Mouse (Mus musculus) adrenal gland (tissue): ENCODE data around the gene Arhgap15.

Experiments
- intact Hi-C: fragments of 180-260 bp; cut with DNase I; formaldehyde crosslinking; loops from one replicate; pipeline ENCODE4 v1.15.1; 2025

Gene Arhgap15

GRCm38 (mm10) chr2:43782157-43782556 is 33.5 kb downstream of the Arhgap15 start:
- intact Hi-C loops, result no loop called here

DNA sequence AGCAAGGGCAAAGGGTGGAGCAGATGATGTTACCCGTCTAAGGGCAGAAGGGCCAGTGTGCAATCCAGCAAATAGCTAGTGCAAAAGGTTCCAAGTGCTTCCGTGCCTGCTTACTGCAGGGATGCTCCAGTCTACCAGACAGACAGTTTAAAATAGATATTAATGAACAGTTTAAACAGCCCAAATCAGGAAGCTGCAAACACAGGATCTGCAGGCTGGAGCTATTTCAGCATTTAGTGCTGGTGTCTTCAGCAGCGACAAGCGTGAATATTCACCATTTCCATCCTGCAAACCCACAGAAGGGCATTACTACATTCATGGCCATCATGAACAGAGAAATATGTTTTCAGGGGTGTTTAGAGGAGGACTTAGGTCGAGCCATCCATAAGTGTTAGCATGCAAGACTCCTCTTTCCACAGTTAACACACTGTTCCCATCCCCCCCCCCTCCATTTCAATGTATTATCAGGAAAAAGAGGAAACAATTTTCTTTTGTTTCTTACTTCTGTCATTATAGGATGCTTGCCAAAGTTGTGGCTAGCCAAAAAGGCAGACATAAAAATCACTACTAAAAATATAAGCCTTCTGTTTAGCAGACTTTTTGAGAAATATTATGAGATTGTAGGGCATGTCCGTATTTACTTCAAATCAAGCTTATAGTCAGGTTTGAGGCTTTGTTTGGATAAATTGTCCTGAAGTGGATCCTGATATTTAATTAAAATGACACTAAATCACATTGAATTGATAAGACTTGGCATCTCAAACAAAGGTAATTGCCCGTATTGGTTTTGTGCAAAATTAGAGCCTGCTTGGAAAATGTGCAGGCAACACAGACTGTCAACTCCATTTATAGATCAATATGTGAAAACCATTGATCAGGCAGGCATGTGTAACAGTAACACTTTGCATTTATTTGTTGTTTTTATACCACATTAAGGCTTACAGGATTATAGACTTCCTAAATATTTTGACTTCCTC is 35.4 kb downstream of the Arhgap15 start:
- intact Hi-C loops, result no loop called here

DNA sequence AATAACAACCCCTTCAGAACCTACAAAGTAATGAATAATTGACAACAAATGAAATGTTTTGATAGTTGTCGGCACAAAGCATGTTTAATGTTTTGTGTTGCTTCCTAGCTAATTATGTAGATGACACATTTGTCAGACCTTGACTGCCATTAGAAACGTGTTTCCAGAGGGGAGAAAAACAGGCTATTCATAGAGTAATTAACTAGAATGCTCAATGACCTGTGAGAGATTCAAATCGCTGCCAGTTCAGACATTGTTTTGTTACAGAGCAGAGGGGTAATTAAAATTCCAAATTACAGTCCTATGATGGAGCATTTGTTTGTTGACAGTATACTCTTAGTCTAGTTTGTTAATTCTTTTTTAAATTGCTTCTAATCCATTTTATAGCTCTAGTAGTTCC is 37.5 kb downstream of the Arhgap15 start:
- intact Hi-C loops, result loop anchor here (5.0 kb wide), 1 partner anchor 116 kb away; no protein-coding TSS in a partner anchor

DNA sequence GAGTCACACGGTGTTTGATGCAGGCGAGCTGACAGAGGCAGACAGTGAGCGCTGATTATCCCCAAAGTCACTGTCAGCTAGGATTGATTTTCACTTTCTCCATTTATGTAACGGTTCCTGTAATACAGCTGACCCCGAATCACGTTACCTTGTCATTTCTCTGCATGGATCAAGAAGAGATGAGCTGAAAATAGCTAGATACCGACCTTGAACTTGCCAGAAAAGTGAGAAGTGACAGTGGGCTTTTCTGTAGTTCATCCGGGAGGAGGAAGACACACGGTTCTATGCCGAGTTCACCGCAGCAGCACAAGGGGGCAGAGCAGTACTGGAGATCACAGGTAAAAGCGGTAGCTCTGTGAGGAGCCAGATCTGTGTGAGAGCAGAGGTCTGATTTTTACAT is 38.5 kb downstream of the Arhgap15 start:
- intact Hi-C loops, result loop anchor here (5.0 kb wide), 1 partner anchor 115 kb away; no protein-coding TSS in a partner anchor

GRCm38 (mm10) chr2:43788484-43788883 is 39.9 kb downstream of the Arhgap15 start:
- intact Hi-C loops, result loop anchor here (5.0 kb wide), 1 partner anchor 114 kb away; no protein-coding TSS in a partner anchor

- intact Hi-C loops, result loop anchor here (5.0 kb wide), 1 partner anchor 47 kb away; no protein-coding TSS in a partner anchor
Observed at GRCm38 (mm10) chr2:43790049-43790693, 41.5 kb downstream of the Arhgap15 start.

- intact Hi-C loops, result loop anchor here (5.0 kb wide), 1 partner anchor 46 kb away; no protein-coding TSS in a partner anchor
Observed at GRCm38 (mm10) chr2:43791575-43791974, 43.0 kb downstream of the Arhgap15 start.

DNA sequence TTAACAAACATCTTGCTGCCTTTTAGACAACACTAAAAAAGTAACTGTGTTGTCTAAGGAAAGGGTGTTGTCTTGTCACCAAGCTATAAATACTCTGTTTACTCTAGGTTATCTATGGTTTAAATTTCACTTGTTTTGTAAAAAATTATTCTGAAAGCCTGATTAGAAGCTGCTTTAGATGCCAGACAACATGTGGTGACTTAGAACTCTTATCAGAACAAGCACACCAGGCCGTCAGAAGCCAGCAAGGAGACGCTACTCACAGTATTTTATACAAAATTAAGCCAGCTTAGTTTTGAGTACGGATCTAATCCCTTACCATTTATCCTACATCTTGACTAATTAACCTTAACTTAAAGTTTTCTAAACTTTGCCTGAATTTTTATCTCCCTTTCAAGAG is 44.5 kb downstream of the Arhgap15 start:
- intact Hi-C loops, result loop anchor here (5.0 kb wide), 1 partner anchor 44 kb away; no protein-coding TSS in a partner anchor

GRCm38 (mm10) chr2:43794700-43795099 is 46.1 kb downstream of the Arhgap15 start:
- intact Hi-C loops, result loop anchor here (5.0 kb wide), 1 partner anchor 43 kb away; no protein-coding TSS in a partner anchor

- intact Hi-C loops, result no loop called here
Observed at GRCm38 (mm10) chr2:43796448-43796847, 47.8 kb downstream of the Arhgap15 start.

DNA sequence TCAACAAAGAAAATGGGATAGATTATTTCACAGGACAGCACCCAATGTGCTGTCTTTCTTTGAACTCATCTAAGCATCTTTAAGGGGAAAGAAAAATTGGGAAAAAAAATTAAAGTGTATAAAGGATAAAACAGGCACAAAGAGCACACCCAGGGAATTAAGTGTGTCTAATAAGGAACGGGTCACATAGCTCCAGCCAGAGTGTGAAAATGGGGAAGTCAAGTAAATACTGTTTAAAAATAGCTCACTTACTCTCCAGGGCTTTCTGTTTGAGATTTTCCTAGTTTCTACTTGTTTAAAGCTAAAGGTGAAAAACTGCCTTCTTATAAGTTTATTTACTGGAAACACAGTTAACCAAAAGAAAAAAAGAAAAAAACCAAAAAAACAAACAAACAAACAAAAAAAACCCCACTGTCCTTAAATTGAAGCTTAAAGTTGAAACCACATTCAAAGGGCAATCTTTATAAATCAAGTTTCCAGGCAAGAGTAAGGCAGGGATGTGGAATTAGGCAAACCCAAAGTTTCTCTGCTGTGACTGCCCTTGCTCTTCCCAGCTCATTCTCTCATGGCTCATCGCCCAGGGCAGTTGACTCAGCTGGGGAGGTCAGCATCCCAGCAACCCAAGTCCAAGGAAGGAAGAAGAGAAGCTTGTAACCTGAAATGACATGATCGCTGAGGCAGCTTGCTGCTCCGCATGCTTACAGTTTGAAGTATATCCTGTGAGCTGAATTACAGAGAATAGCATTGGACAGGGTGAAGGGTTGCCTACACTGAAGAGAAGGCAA is 57.5 kb downstream of the Arhgap15 start:
- intact Hi-C loops, result no loop called here

DNA sequence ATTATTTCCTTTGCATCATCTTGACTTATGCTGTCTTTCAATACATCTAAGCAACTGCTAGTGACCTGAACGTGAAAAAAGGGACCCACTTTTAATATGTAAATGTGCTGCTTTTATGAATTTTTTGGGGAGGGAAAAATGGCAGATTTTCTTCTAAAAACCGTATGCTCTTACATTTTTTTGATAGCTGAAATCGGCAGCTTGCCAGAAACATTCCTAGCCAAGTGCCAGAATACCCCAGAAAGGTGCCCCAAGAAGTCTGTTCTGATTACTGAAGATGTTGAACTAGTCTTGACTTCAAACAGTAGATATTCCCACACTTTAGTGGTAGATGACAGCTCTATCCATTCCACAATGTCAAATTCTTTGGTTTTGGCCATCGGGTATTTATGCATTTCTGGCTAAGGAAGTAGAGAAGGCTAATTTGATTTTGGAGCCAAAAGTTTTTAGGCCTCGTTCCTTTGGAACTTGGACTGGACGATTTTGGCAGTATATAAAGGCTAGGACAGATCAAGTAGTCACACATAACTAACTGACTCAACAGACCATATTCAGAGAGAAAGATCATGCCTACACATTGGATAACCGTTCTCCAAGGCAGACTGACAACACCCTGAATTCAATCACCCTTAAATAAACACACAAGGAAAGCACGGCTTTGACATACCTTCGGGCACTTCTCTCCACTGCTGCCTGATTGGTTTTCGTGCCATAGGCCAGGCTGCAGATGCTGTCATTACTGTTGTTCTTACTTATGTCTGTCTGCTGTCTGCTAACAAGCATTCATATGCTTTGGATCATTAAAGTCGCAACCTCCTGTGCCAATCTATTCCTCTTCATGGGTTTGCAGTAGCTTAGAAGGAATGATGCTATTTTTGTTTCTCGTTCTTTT is 67.5 kb downstream of the Arhgap15 start:
- intact Hi-C loops, result no loop called here

- intact Hi-C loops, result no loop called here
Observed at GRCm38 (mm10) chr2:43816788-43817581, 68.4 kb downstream of the Arhgap15 start.

- intact Hi-C loops, result loop anchor here (5.0 kb wide), 1 partner anchor 44 kb away; no protein-coding TSS in a partner anchor
Observed at GRCm38 (mm10) chr2:43835931-43836330, 87.3 kb downstream of the Arhgap15 start.

GRCm38 (mm10) chr2:43841644-43842043 is 93.0 kb downstream of the Arhgap15 start:
- intact Hi-C loops, result no loop called here

DNA sequence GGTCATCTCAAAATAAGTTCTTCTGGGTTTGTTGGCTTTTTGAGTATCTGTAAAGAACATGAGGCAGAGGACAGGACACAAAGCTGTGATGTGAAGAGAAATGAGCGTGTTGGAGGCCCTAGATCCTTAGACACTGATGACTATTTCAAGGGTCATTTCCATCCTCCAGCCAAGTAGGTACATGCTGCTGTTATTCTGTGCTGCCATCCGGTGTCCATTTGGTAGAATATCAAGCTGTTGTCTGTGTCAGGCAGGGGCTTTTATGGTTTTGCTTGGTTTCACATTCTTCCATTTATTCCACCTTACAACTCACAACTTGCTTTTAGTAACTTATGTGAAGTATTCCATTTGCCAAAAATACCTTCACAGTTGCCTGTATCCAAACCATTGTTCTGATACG is 102.6 kb downstream of the Arhgap15 start:
- intact Hi-C loops, result loop anchor here (2.0 kb wide), 1 partner anchor 128 kb away; no protein-coding TSS in a partner anchor

- intact Hi-C loops, result no loop called here
Observed at GRCm38 (mm10) chr2:43862709-43863108, 114.1 kb downstream of the Arhgap15 start.

DNA sequence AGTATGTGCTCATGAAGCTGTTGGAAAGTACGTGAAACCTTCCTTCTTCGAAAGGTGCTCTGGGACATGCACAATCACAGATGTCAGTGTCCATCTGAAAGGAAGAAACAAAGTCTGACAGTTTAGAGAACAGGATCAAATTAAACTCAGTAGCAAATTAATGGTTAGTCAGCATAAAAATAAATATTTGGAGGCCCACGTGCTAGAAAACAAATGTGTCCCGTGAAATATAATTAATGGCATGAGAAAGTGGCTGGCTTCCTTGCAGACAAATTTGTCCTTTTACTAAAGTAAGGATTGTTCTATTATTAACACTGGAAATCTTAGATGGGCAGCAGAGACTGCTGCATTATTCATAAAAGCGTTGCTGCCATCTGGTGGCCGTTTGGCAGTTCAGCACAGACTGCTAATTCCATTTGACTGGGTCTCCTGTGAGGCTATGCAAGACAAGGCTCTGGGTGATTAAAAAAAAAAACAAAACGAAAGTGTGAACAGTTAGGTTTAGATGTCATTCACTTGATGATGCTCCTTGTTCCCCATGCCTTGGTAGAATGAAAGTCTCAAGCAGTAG is 153.9 kb downstream of the Arhgap15 start:
- intact Hi-C loops, result loop anchor here (2.0 to 5.0 kb wide), 2 partner anchors 115 to 180 kb away; no protein-coding TSS in a partner anchor

DNA sequence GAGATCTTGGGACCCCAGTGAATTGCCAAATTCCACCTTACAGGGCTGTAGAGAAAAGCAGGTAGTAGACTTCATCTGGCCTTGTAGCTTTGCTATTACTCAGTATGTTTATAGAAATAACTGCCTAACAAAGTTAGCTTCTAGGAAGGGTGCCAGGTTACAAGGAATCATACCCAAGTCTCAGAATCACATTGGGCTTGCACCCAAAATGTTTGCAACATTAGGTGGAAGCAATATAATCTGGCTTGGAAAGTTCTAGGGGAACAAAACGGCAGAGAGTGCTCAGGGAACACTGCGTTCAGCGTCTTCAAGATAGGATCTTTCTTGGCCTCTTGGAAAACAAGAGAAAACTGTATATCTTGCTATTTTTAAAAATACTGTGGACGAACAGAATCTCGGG is 158.9 kb downstream of the Arhgap15 start:
- intact Hi-C loops, result no loop called here
